Mouse (Mus musculus) thymus, postnatal 25 days (tissue): Measurements from ENCODE around the gene Ovol2.
A peak's percentile ranks its signal among the peaks of the same experiment; 100 is the strongest.
"Not testable (repeated sequence)": the region's sequence is repeated elsewhere in the genome, so short reads cannot be mapped to it uniquely, and the experiment has no call there.

Experiments used
- DNase-seq: peaks from one replicate; pipeline ENCODE4 v3.0.0; 2022

Gene Ovol2

GRCm38 (mm10) chr2:144331401-144332302, at the start of gene Ovol2:
TSS of gene Ovol2 (minus strand) at chr2:144332146.
- peak; percentile 1 for DNase-seq

GRCm38 (mm10) chr2:144381741-144382140, 49.8 kb upstream of the Ovol2 start:
- DNase-seq, result no peak

- no peak for DNase-seq
Measured at GRCm38 (mm10) chr2:144381293-144381692, 49.3 kb upstream of the Ovol2 start.

- no peak for DNase-seq
Measured at GRCm38 (mm10) chr2:144375063-144375703, 43.2 kb upstream of the Ovol2 start.

- DNase-seq, result no peak
Measured at GRCm38 (mm10) chr2:144373063-144373462, 41.1 kb upstream of the Ovol2 start.

- DNase-seq, result no peak
Measured at GRCm38 (mm10) chr2:144371566-144371965, 39.6 kb upstream of the Ovol2 start.

GRCm38 (mm10) chr2:144369511-144369910, 37.6 kb upstream of the Ovol2 start:
- DNase-seq, result no peak

- DNase-seq, result peak; percentile 88
Measured at GRCm38 (mm10) chr2:144369020-144369421, 37.1 kb upstream of the Ovol2 start.

GRCm38 (mm10) chr2:144368400-144369019, 36.6 kb upstream of the Ovol2 start, which contains the start of the genes Kat14 and Pet117:
TSS of gene Kat14 (plus strand) at chr2:144368983.
TSS of gene Pet117 (plus strand) at chr2:144368996.
- peak; percentile 95 for DNase-seq

GRCm38 (mm10) chr2:144352843-144353242, 20.9 kb upstream of the Ovol2 start:
- DNase-seq, result no peak

GRCm38 (mm10) chr2:144348525-144348924, 16.6 kb upstream of the Ovol2 start:
- no peak for DNase-seq

- DNase-seq, result no peak
Measured at GRCm38 (mm10) chr2:144343158-144343557, 11.2 kb upstream of the Ovol2 start.

GRCm38 (mm10) chr2:144338149-144338548, 6.2 kb upstream of the Ovol2 start:
- DNase-seq, result not testable (repeated sequence)

GRCm38 (mm10) chr2:144337701-144338100, 5.8 kb upstream of the Ovol2 start:
- no peak for DNase-seq

GRCm38 (mm10) chr2:144337230-144337629, 5.3 kb upstream of the Ovol2 start:
- DNase-seq, result no peak

GRCm38 (mm10) chr2:144333138-144333842, 1.3 kb upstream of the Ovol2 start:
- DNase-seq, result no peak

GRCm38 (mm10) chr2:144332486-144332885, 540 bp upstream of the Ovol2 start:
- no peak for DNase-seq

- DNase-seq, result peak; percentile 7
Measured at GRCm38 (mm10) chr2:144330960-144331371, 980 bp downstream of the Ovol2 start.

GRCm38 (mm10) chr2:144330352-144330959, 1.5 kb downstream of the Ovol2 start:
- DNase-seq, result no peak

GRCm38 (mm10) chr2:144329937-144330336, 2.0 kb downstream of the Ovol2 start:
- no peak for DNase-seq

GRCm38 (mm10) chr2:144329451-144329850, 2.5 kb downstream of the Ovol2 start:
- DNase-seq, result no peak

GRCm38 (mm10) chr2:144324218-144324617, 7.7 kb downstream of the Ovol2 start:
- DNase-seq, result no peak
